Mouse (Mus musculus) T-cell, adult 2 months (primary cell): ENCODE data around the gene Rassf4.
A peak's percentile ranks its signal among the peaks of the same experiment; 100 is the strongest.

Experiments
- DNase-seq: peaks from one replicate; pipeline ENCODE4 v3.0.0; 2022; ENCODE audit warnings: low spot score

Rassf4 gene

GRCm38 (mm10) chr6:116673471-116674282, at the start of gene Rassf4:
Rassf4 (minus strand) TSS chr6:116673952.
- DNase-seq: peak; percentile 39

DNA sequence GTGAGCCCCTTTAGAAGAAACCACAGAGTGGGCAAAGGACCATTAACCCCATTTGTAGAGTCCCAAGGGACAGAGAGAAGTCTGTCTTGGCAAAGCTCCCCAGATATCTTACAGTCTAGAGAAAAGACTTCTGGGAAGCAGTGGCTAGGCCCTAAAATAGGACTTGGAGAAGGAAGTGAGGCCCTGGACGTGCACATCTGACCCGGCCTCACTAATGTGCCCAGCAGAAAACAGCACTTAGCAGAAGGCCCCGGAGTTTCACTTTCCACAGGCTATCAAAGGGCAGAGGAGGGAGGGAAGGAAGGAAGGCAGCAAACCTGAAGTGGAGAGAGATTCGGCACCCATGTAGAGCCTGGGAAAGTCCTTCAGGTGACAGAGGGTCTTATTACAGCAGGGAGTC, 45.2 kb upstream of the Rassf4 start:
- no peak for DNase-seq

DNA sequence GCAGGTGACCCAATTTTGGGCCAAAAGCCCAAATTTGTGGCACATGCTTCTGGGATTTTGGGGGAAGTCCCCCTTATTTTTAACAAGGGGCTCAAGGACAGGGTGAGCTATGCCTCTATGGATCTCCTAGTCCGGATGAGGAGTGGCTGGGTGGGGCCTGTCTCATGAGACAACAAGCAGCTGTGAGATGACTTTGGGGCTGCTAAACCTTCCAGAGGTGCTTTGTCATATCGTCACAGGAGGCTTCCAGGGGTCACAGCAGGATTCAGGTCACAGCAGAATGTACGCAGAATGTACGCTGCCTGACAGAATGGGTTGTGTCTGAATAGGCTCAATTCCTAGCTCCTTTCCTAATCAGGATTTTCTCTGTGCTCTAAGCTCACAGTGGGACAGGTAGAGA, 44.6 kb upstream of the Rassf4 start:
- no peak for DNase-seq

DNA sequence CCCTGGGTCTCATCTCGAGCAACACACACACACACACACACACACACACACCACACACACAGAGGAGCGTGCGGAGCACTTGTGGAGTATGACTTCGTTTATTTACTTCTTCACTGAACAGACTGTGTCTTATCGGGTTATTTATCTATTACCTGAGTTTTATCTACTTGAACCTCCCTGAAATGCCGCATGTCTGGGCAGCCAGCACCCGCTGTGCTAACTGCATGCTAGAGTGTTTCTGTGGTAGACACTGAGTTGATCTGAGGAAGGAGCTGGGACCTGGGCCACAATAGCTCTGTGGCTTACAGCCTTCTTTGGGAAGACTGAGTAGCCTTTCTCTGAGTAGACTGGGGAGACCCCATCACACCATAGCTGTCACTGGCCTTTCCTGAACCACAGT, 44.1 kb upstream of the Rassf4 start:
- DNase-seq: no peak

GRCm38 (mm10) chr6:116716666-116717065, 42.9 kb upstream of the Rassf4 start, which contains the start of gene Tmem72:
Tmem72 (minus strand) TSS chr6:116716913.
- DNase-seq: no peak

GRCm38 (mm10) chr6:116715166-116715565, 41.4 kb upstream of the Rassf4 start:
- DNase-seq: no peak

DNA sequence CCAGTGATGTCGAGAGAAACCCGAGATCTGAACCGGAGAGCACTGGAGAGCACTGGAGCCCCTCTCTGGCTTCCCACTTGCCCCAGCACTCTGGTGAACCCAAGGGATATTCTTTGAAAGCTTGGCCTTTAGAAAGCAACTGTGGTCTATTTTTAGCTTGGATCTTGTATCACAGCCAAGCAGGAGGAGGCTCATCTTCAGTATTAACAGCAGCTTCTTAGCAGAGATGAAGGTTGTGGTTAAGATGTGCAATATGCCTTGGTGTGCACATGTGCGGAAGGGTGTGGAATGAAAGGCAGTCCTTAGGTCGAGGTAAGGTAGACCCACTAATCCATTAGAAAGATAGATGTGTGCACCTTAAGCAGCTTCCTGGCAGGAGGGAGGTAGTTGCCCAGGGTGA, 40.8 kb upstream of the Rassf4 start:
- DNase-seq: no peak

GRCm38 (mm10) chr6:116713966-116714365, 40.2 kb upstream of the Rassf4 start:
- no peak for DNase-seq

- DNase-seq: no peak
Measured at GRCm38 (mm10) chr6:116712503-116712902, 38.8 kb upstream of the Rassf4 start.

DNA sequence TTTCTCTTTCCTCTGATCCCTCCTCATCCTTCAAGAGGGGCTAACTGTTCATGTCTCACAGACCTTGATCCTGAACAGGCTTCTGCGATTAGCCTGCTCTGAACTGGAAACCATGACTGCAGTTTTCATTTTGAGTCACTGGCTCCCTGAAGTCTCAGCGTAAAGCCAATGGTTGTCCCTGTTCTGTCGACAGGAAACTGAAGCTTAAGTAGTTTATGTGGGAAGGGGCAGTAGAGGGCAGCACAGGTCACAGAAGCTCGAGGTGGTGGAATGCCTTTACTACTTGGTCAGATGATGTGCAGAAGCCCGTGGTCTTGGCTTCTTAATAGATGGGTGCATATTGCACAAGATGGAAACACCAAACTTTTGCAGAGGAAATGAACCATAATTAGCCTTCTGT, 38.3 kb upstream of the Rassf4 start:
- no peak for DNase-seq

GRCm38 (mm10) chr6:116704320-116704719, 30.6 kb upstream of the Rassf4 start:
- no peak for DNase-seq

- no peak for DNase-seq
Measured at GRCm38 (mm10) chr6:116700821-116701220, 27.1 kb upstream of the Rassf4 start.

DNA sequence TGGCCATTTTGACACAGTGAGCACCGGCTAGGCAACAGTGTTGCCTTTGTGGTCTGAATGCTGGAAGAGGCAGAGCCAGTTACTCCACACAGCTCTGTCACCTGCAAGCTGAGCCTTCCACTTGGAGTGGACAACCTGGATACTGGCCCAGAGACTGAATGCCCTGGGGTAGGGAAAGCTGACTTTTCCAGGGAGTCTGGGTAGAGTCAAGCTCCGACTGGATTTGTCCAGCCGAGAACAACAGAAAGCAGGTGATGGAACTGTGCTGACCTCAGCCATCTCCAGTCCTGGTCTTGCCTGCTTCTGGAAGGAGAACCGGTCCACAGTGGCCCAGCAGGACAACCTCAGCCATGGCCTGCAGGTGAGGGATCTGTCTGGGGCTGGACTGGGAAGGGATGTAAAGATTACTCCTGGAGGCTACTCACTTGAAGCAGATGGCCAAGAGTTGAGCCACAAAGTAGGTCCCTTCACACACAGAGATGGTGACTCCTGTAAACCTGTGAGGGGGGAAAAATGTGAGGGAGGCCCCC, 24.2 kb upstream of the Rassf4 start:
- no peak for DNase-seq

GRCm38 (mm10) chr6:116697413-116697812, 23.7 kb upstream of the Rassf4 start:
- no peak for DNase-seq

GRCm38 (mm10) chr6:116694346-116694745, 20.6 kb upstream of the Rassf4 start:
- no peak for DNase-seq

DNA sequence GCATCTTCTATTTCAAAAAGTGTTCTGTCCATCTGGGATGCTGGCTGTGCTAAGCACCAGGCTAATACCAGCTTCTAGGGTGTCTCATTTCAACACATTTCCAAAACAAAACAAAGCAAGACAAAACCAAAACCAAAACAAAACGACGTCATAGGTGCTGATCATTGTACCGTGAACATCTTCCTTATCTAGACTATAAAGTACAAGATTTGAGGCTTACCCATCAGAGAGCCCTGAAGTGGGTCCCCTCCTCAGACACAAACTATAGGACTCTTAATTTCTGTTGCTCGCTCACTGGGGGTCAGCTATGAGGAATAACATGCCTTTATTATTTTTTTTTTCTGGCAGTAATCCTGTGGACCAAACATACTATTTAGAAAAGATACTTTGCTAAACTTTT, 19.9 kb upstream of the Rassf4 start:
- DNase-seq: no peak

DNA sequence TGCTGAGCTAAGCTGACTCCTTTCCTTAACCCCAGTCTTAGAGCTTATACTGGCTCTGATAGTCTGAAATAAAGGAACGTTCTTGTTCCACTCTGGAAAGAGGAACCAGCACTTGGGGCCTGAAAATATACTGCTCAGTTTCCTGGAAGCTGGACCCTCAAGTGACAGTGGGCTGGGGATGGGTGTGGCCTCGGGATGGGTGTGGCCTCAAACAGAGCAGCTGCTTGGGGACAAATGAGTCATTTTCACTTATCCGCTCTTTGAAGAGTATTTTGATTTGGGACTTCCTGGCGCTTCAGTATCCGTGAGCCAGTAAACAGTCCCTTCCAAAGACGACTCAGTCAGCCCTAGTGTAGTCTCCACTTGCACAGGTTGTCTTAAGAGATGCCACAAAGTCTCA, 8.6 kb upstream of the Rassf4 start:
- no peak for DNase-seq

DNA sequence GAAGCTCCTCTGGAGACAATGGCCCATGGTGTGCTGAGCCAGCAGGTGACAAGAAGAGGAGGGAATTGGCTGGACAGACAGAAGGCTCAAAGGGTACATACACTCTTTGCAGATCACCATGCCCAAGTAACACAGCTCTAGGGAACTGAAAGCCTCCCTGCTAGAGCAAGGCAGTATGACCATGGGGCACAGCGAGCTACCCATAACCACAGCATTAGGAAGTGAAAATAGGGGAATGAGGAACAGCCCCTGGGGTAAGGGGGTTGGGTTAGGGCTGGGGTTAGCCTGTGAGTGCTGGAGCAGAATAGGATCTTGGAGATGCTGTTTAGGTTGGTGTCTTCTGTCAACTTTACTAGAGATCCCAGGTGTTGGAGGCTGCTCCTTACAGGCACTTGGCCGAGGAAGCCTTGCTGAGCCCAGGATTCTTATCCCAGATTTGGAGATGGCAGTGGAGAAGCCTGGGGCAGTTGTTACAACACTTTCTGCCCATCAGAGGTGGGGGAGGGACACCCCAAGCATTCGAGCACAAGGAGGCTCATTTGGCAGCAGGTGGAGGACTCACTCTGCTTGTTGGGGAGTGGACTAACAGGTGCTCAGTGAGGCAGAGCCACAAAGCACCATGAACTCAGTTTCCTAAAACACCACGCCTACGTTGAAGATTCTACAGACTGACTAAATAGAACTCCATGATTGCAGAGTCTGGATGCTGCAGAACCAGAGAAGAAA, 6.0 kb upstream of the Rassf4 start:
- DNase-seq: no peak

DNA sequence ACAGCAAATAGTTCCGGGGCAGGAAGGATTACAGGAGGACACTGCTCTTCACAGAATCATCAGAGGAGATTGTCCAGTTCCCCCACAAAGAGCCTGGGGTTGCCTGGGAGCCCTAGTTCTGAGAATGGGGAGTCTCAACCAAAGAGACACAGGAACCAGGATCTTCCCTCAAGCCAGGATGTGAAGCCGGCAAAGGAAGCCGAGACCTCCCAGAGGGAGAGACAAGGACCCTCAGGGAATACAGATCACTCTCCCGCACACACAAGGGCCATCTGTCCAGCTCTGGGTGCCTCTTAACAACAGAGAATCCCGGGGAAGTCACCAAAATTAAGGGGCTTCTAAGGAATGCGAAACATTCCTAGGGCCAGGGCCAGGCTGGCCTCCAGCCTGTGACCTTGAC, 3.6 kb upstream of the Rassf4 start:
- no peak for DNase-seq

- no peak for DNase-seq
Measured at GRCm38 (mm10) chr6:116676355-116676913, 2.7 kb upstream of the Rassf4 start.

DNA sequence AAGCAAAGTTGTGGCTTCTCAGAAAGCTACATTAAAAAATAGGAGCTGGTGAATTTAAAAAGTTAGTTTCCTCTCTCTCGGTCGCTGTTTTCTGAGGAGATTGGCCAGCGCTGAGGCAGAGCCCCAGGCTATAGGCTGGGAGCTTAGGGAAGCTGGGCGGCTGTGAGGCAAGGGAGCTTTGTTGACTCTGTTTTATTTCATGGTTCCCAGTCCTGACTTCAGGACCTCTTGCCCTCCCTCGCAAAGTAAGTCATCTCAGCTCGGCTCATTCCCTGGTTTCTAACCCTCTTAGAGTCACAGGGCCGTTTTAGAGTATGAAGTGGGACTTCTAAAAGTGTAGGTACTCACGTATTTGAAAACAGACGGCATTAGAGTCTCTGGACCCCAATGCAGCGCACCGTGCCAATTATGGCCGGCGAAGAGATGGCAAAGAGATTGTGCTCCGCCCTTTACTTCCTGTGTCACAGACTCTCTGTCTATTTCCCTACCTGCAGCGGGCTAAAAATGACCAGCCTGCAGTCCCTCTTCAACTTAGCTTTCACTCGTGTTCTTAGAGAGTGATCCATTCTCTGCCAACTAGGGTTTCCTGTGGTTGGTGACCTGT, 633 bp upstream of the Rassf4 start:
- DNase-seq: no peak

DNA sequence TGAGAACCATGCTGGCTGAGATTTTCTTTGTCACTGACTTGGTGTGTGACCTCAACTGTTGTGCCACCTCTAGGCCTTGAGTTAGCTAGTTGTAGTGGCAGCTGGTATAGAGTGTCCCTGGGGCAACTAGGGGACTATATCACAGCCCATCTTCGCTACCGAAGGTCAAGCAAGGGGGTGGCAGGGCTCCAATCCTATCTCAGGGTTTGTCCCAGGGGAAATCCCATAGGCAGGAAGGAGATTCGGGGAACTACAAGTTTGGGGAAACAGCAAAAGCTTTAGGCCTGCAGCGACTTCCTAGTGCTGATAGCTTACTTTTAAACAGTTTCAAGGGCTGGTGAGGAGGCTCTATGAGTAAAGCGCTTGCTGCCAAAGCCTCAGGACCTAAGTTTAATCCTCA, 1.4 kb downstream of the Rassf4 start:
- DNase-seq: no peak

GRCm38 (mm10) chr6:116671768-116672167, 2.0 kb downstream of the Rassf4 start:
- DNase-seq: no peak
